25 mouse cellular contexts compared by ENCODE assay signal in genomic region chr19:15200361-15200760, GRCm38 (mm10).
A peak's percentile ranks its signal among the peaks of the same experiment; 100 is the strongest.
DNase-seq lines count a peak whose midpoint lies in the region; ATAC-seq and TF ChIP-seq lines count a peak whose summit lies in the region.
"Had no signal": no experiment of that assay in that cellular context is flagged by ENCODE, and none has a peak within 500 bp of the region (broad histone marks: within the 10 kb centered on the region; RNA-seq: fewer than 3 reads in every experiment).

No protein-coding gene starts in this region.

- no peak for DNase-seq in hindbrain, embryonic 10.5 days (ENCODE audit: low spot score)
- no peak for DNase-seq in hindbrain, postnatal 0 days (ENCODE audit: low spot score)
- peak; percentile 55 for DNase-seq in forebrain, embryonic 14.5 days (ENCODE audit: low spot score)
- DNase-seq in B cell, adult 2 months: no peak
- no peak for DNase-seq in cerebellum, postnatal 10 days
- DNase-seq in urinary bladder, postnatal 14 days (ENCODE audit: low spot score): no peak
- DNase-seq: adrenal gland, postnatal 10 days; cerebellum, adult 11-12 months; cerebellum, postnatal 25 days; gastrocnemius, adult 2 months; heart, adult 11 months; heart, postnatal 14 days; kidney, adult 2 months; kidney, postnatal 25 days; lung, adult 2 months; lung, postnatal 4 days; right cerebral cortex, postnatal 4 days; thymus, adult 2 months had no signal

- H3K4me2 ChIP-seq in hindbrain, postnatal 0 days (ENCODE audit: low read depth, low read length): no peak overlapping the region
- H3K4me2 ChIP-seq in forebrain, embryonic 14.5 days (ENCODE audit: low read length): no peak overlapping the region
- H3K4me2 ChIP-seq in midbrain, embryonic 12.5 days (replicated peaks): no peak overlapping the region
- H3K4me2 ChIP-seq: heart, embryonic 12.5 days; limb, embryonic 12.5 days; liver, embryonic 12.5 days had no signal

- no peak overlapping the region for H3K4me3 ChIP-seq in hindbrain, embryonic 10.5 days
- no peak overlapping the region for H3K4me3 ChIP-seq in hindbrain, postnatal 0 days (ENCODE audit: low read length)
- no peak overlapping the region for H3K4me3 ChIP-seq in bone marrow macrophage, adult 2 months (ENCODE audit: insufficient read depth, low read length)
- H3K4me3 ChIP-seq in forebrain, embryonic 14.5 days (ENCODE audit: low read depth, low read length): no peak overlapping the region
- H3K4me3 ChIP-seq in midbrain, embryonic 12.5 days: no peak overlapping the region
- H3K4me3 ChIP-seq: gastrocnemius, adult 2 months; heart, embryonic 12.5 days; limb, embryonic 12.5 days; liver, embryonic 12.5 days had no signal

- H3K4me1 ChIP-seq in hindbrain, embryonic 10.5 days (replicated peaks): peaks cover 11% of the 10 kb centered on the region
- H3K4me1 ChIP-seq in hindbrain, postnatal 0 days (ENCODE audit: insufficient read depth, low read length): no peaks in the 10 kb centered on the region
- H3K4me1 ChIP-seq in bone marrow macrophage, adult 2 months (ENCODE audit: control insufficient read depth, insufficient read depth, low read length): peaks cover 13% of the 10 kb centered on the region
- peaks cover 11% of the 10 kb centered on the region; the same call in 1 of the 2 replicates for H3K4me1 ChIP-seq in forebrain, embryonic 14.5 days (ENCODE audit: control insufficient read depth, insufficient read depth, low read length)
- H3K4me1 ChIP-seq in midbrain, embryonic 12.5 days: peaks cover 16% of the 10 kb centered on the region
- H3K4me1 ChIP-seq: heart, embryonic 12.5 days; limb, embryonic 12.5 days; liver, embryonic 12.5 days had no signal

- no peak overlapping the region for H3K9ac ChIP-seq in hindbrain, postnatal 0 days (replicated peaks; ENCODE audit: low read length)
- H3K9ac ChIP-seq in forebrain, embryonic 14.5 days (ENCODE audit: low read length): no peak overlapping the region
- no peak overlapping the region for H3K9ac ChIP-seq in midbrain, embryonic 12.5 days (replicated peaks)
- H3K9ac ChIP-seq: heart, embryonic 12.5 days; limb, embryonic 12.5 days; liver, embryonic 12.5 days had no signal

- WGBS in hindbrain, embryonic 10.5 days: 48% methylated on average over 2 of the region's 2 CpGs
- 34% methylated on average over 2 of the region's 2 CpGs for WGBS in hindbrain, postnatal 0 days
- WGBS in forebrain, embryonic 14.5 days: 26% methylated on average over 2 of the region's 2 CpGs
- 16% methylated on average over 2 of the region's 2 CpGs for WGBS in midbrain, embryonic 12.5 days

- H3K27me3 ChIP-seq in hindbrain, embryonic 10.5 days (ENCODE audit: insufficient read depth, poor library complexity, severe bottlenecking): no peaks in the 10 kb centered on the region
- no peaks in the 10 kb centered on the region for H3K27me3 ChIP-seq in hindbrain, postnatal 0 days (ENCODE audit: insufficient read depth, low read length)
- H3K27me3 ChIP-seq in forebrain, embryonic 14.5 days (replicated peaks; ENCODE audit: control insufficient read depth, insufficient read depth, low read length): no peaks in the 10 kb centered on the region
- no peaks in the 10 kb centered on the region for H3K27me3 ChIP-seq in midbrain, embryonic 12.5 days
- H3K27me3 ChIP-seq: heart, embryonic 12.5 days; limb, embryonic 12.5 days; liver, embryonic 12.5 days had no signal

- 0 out of 2 replicates have a peak overlapping the region, but pooled peaks have one; percentile 4 for H3K27ac ChIP-seq in hindbrain, embryonic 10.5 days
- H3K27ac ChIP-seq in hindbrain, postnatal 0 days: no peak overlapping the region
- peak overlapping the region; percentile 63 for H3K27ac ChIP-seq in bone marrow macrophage, adult 2 months (ENCODE audit: insufficient read depth, low read depth, low read length)
- peak overlapping the region; percentile 52; the same call in 1 of the 2 replicates for H3K27ac ChIP-seq in forebrain, embryonic 14.5 days (ENCODE audit: low read depth, low read length)
- H3K27ac ChIP-seq in midbrain, embryonic 12.5 days (replicated peaks): peak overlapping the region; percentile 49; the same call in 1 of the 2 replicates
- H3K27ac ChIP-seq: gastrocnemius, adult 2 months; limb, embryonic 12.5 days; liver, embryonic 12.5 days had no signal

- no peak for TF ChIP-seq CTCF in hindbrain, postnatal 0 days (IDR thresholded peaks at IDR 0.05; ENCODE audit: low read depth)
- no peak for TF ChIP-seq CTCF in bone marrow macrophage, adult 2 months (IDR thresholded peaks at IDR 0.05; ENCODE audit: low read depth, low read length)

- no peaks in the 10 kb centered on the region for H3K36me3 ChIP-seq in hindbrain, embryonic 10.5 days
- no peaks in the 10 kb centered on the region for H3K36me3 ChIP-seq in hindbrain, postnatal 0 days (ENCODE audit: insufficient read depth, low read length)
- H3K36me3 ChIP-seq in forebrain, embryonic 14.5 days (ENCODE audit: control insufficient read depth, insufficient read depth, low read length): no peaks in the 10 kb centered on the region
- no peaks in the 10 kb centered on the region for H3K36me3 ChIP-seq in midbrain, embryonic 12.5 days
- H3K36me3 ChIP-seq: G1E; heart, embryonic 12.5 days; limb, embryonic 12.5 days; liver, embryonic 12.5 days had no signal

- no peaks in the 10 kb centered on the region for H3K9me3 ChIP-seq in hindbrain, embryonic 10.5 days
- no peaks in the 10 kb centered on the region for H3K9me3 ChIP-seq in hindbrain, postnatal 0 days (ENCODE audit: low read length)
- no peaks in the 10 kb centered on the region for H3K9me3 ChIP-seq in forebrain, embryonic 14.5 days (replicated peaks; ENCODE audit: control insufficient read depth, low read length)
- H3K9me3 ChIP-seq in midbrain, embryonic 12.5 days: no peaks in the 10 kb centered on the region
- H3K9me3 ChIP-seq: G1E; heart, embryonic 12.5 days; limb, embryonic 12.5 days; liver, embryonic 12.5 days had no signal

- TF ChIP-seq POLR2A in bone marrow macrophage, adult 2 months (IDR thresholded peaks at IDR 0.05; ENCODE audit: borderline replicate concordance, low read depth, low read length): no peak

- ATAC-seq in hindbrain, postnatal 0 days: no peak
- ATAC-seq in forebrain, embryonic 14.5 days: peak; percentile 57
- ATAC-seq in midbrain, embryonic 12.5 days (ENCODE audit: low FRiP score, low read depth): peak; percentile 56; the same call in 1 of the 2 replicates
- ATAC-seq: activated CD4-positive, CD25-positive, alpha-beta regulatory T cell, adult 4 months; liver, embryonic 12.5 days had no signal
